Mouse (Mus musculus) right cerebral cortex, postnatal 10 days (tissue): Measurements from ENCODE around the gene Tubgcp4.

ENCODE experiments used
- DNase-seq, 2 experiments: peaks; one replicate each; pipeline ENCODE4 v3.0.0; 2021; ENCODE audit warnings: low spot score in 2 of 2

Tubgcp4 gene

GRCm38 (mm10) chr2:121204276-121204675, 33.8 kb downstream of the Tubgcp4 start:
- no peak for DNase-seq

- no peak for DNase-seq
Observed at GRCm38 (mm10) chr2:121206541-121206940, 36.1 kb downstream of the Tubgcp4 start.

GRCm38 (mm10) chr2:121214491-121214890, 44.0 kb downstream of the Tubgcp4 start:
- DNase-seq = no peak

- no peak for DNase-seq
Observed at GRCm38 (mm10) chr2:121219177-121219576, 48.7 kb downstream of the Tubgcp4 start.

- no peak for DNase-seq
Observed at GRCm38 (mm10) chr2:121219994-121220393, 49.5 kb downstream of the Tubgcp4 start.

GRCm38 (mm10) chr2:121223010-121223409, 52.6 kb downstream of the Tubgcp4 start:
- peak; percentile 37 to 48 for DNase-seq

- DNase-seq = no peak
Observed at GRCm38 (mm10) chr2:121228135-121228534, 57.7 kb downstream of the Tubgcp4 start.

- DNase-seq = no peak
Observed at GRCm38 (mm10) chr2:121235460-121236072, 65.1 kb downstream of the Tubgcp4 start.

- DNase-seq = no peak
Observed at GRCm38 (mm10) chr2:121239426-121239825, 69.0 kb downstream of the Tubgcp4 start.

- no peak for DNase-seq
Observed at GRCm38 (mm10) chr2:121244099-121244498, 73.6 kb downstream of the Tubgcp4 start.
